In genomic region chr11:75529771-75530170, GRCm38 (mm10) we compare ENCODE assay signal across 12 mouse cellular contexts. TPM values are rescaled to one million over a fixed set of nuclear protein-coding genes. Genes with fewer than 3 reads are reported as not detected.
DNase-seq lines count a peak whose midpoint lies in the region; ATAC-seq and TF ChIP-seq lines count a peak whose summit lies in the region.
"Had no signal": no experiment of that assay in that cellular context is flagged by ENCODE, and none has a peak within 500 bp of the region (broad histone marks: within the 10 kb centered on the region; RNA-seq: fewer than 3 reads in every experiment).

No protein-coding gene starts in this region.

- no peak for ATAC-seq in forebrain, postnatal 0 days
- no peak for ATAC-seq in hindbrain, postnatal 0 days
- no peak for ATAC-seq in hindbrain, embryonic 16.5 days
- ATAC-seq in neural tube, embryonic 13.5 days (ENCODE audit: low read depth), result no peak

- 53% methylated on average over 4 of the region's 4 CpGs for WGBS in forebrain, postnatal 0 days
- 57% methylated on average over 4 of the region's 4 CpGs for WGBS in forebrain, embryonic 10.5 days
- 51% methylated on average over 4 of the region's 4 CpGs for WGBS in hindbrain, postnatal 0 days
- 53% methylated on average over 4 of the region's 4 CpGs for WGBS in hindbrain, embryonic 16.5 days
- WGBS in neural tube, embryonic 13.5 days, result 52% methylated on average over 4 of the region's 4 CpGs
- WGBS in small intestine, adult 2 months, result 31% methylated on average over 4 of the region's 4 CpGs
- WGBS in thymus, adult 2 months, result 94% methylated on average over 4 of the region's 4 CpGs

- H3K4me2 ChIP-seq in forebrain, postnatal 0 days (ENCODE audit: low read depth), result no peak overlapping the region
- H3K4me2 ChIP-seq in hindbrain, postnatal 0 days (ENCODE audit: low read depth, low read length), result no peak overlapping the region
- H3K4me2 ChIP-seq in hindbrain, embryonic 16.5 days (ENCODE audit: low read length), result no peak overlapping the region; the same call in 1 of the 2 replicates
- H3K4me2 ChIP-seq in neural tube, embryonic 13.5 days, result no peak overlapping the region

- H3K27me3 ChIP-seq in forebrain, postnatal 0 days (ENCODE audit: insufficient read depth, low read length), result no peaks in the 10 kb centered on the region
- H3K27me3 ChIP-seq in forebrain, embryonic 10.5 days (ENCODE audit: poor library complexity, severe bottlenecking), result peaks cover 14% of the 10 kb centered on the region
- H3K27me3 ChIP-seq in hindbrain, postnatal 0 days (ENCODE audit: insufficient read depth, low read length), result no peaks in the 10 kb centered on the region
- 0 out of 2 replicates have a peak, but pooled peaks cover 2% of the 10 kb centered on the region for H3K27me3 ChIP-seq in hindbrain, embryonic 16.5 days (replicated peaks; ENCODE audit: control insufficient read depth, insufficient read depth, low read length)
- no peaks in the 10 kb centered on the region for H3K27me3 ChIP-seq in neural tube, embryonic 13.5 days
- H3K27me3 ChIP-seq in small intestine, adult 2 months (ENCODE audit: control insufficient read depth, insufficient read depth, low read length), result no peaks in the 10 kb centered on the region
- H3K27me3 ChIP-seq in thymus, adult 2 months (ENCODE audit: control insufficient read depth, insufficient read depth, low read length), result no peaks in the 10 kb centered on the region
- H3K27me3 ChIP-seq: lung, embryonic 15.5 days had no signal

- H3K9ac ChIP-seq in forebrain, postnatal 0 days, result no peak overlapping the region
- no peak overlapping the region for H3K9ac ChIP-seq in hindbrain, postnatal 0 days (replicated peaks; ENCODE audit: low read length)
- H3K9ac ChIP-seq in hindbrain, embryonic 16.5 days (ENCODE audit: low read depth, low read length), result no peak overlapping the region
- H3K9ac ChIP-seq in neural tube, embryonic 13.5 days, result no peak overlapping the region

- no peak overlapping the region for H3K4me3 ChIP-seq in forebrain, postnatal 0 days (ENCODE audit: low read depth, low read length)
- no peak overlapping the region; the same call in 1 of the 2 replicates for H3K4me3 ChIP-seq in forebrain, embryonic 10.5 days
- H3K4me3 ChIP-seq in hindbrain, postnatal 0 days (ENCODE audit: low read length), result no peak overlapping the region
- H3K4me3 ChIP-seq in hindbrain, embryonic 16.5 days (ENCODE audit: low read length), result no peak overlapping the region
- no peak overlapping the region for H3K4me3 ChIP-seq in neural tube, embryonic 13.5 days
- H3K4me3 ChIP-seq in small intestine, adult 2 months (ENCODE audit: low read depth, low read length), result no peak overlapping the region
- H3K4me3 ChIP-seq in thymus, adult 2 months (ENCODE audit: control insufficient read depth, insufficient read depth, low read length), result no peak overlapping the region

- H3K36me3 ChIP-seq in forebrain, postnatal 0 days (ENCODE audit: insufficient read depth), result no peaks in the 10 kb centered on the region
- H3K36me3 ChIP-seq in forebrain, embryonic 10.5 days (replicated peaks), result no peaks in the 10 kb centered on the region
- H3K36me3 ChIP-seq in hindbrain, postnatal 0 days (ENCODE audit: insufficient read depth, low read length), result no peaks in the 10 kb centered on the region
- no peaks in the 10 kb centered on the region for H3K36me3 ChIP-seq in hindbrain, embryonic 16.5 days (ENCODE audit: control insufficient read depth, insufficient read depth, low read length)
- H3K36me3 ChIP-seq in neural tube, embryonic 13.5 days, result no peaks in the 10 kb centered on the region
- H3K36me3 ChIP-seq in small intestine, adult 2 months (ENCODE audit: control insufficient read depth, insufficient read depth, low read length), result 0 out of 2 replicates have a peak, but pooled peaks cover 3% of the 10 kb centered on the region
- no peaks in the 10 kb centered on the region for H3K36me3 ChIP-seq in thymus, adult 2 months (ENCODE audit: control insufficient read depth, insufficient read depth, low read length)
- H3K36me3 ChIP-seq: lung, embryonic 15.5 days had no signal

- DNase-seq in forebrain, postnatal 0 days, result no peak
- no peak for DNase-seq in forebrain, embryonic 10.5 days (ENCODE audit: extremely low spot score, low spot score)
- no peak for DNase-seq in hindbrain, postnatal 0 days (ENCODE audit: low spot score)
- DNase-seq in neural tube, embryonic 10.5 days (ENCODE audit: extremely low spot score, low spot score), result no peak
- no peak for DNase-seq in thymus, adult 2 months

- no peak for TF ChIP-seq CTCF in forebrain, postnatal 0 days (IDR thresholded peaks at IDR 0.05; ENCODE audit: low read depth)
- TF ChIP-seq CTCF in hindbrain, postnatal 0 days (IDR thresholded peaks at IDR 0.05; ENCODE audit: low read depth), result no peak
- TF ChIP-seq CTCF in small intestine, adult 2 months (IDR thresholded peaks at IDR 0.05; ENCODE audit: extremely low read depth, insufficient read length, insufficient replicate concordance, low read depth, low read length), result no peak
- no peak for TF ChIP-seq CTCF in thymus, adult 2 months (IDR thresholded peaks at IDR 0.05; ENCODE audit: borderline replicate concordance, control insufficient read depth, extremely low read depth, insufficient read depth, low read length, poor library complexity)

- H3K9me3 ChIP-seq in forebrain, postnatal 0 days (ENCODE audit: low read length), result no peaks in the 10 kb centered on the region
- no peaks in the 10 kb centered on the region for H3K9me3 ChIP-seq in forebrain, embryonic 10.5 days
- no peaks in the 10 kb centered on the region for H3K9me3 ChIP-seq in hindbrain, postnatal 0 days (ENCODE audit: low read length)
- H3K9me3 ChIP-seq in hindbrain, embryonic 16.5 days (ENCODE audit: control insufficient read depth, low read length), result no peaks in the 10 kb centered on the region
- no peaks in the 10 kb centered on the region for H3K9me3 ChIP-seq in neural tube, embryonic 13.5 days
- H3K9me3 ChIP-seq: lung, embryonic 15.5 days had no signal

- no peak for TF ChIP-seq POLR2A in small intestine, adult 2 months (IDR thresholded peaks at IDR 0.05; ENCODE audit: low read depth, low read length)
- TF ChIP-seq POLR2A in thymus, adult 2 months (IDR thresholded peaks at IDR 0.05; ENCODE audit: control insufficient read depth, extremely low read depth, insufficient read depth, low read length, poor library complexity), result no peak

- 0 out of 2 replicates have a peak overlapping the region, but pooled peaks have one; percentile 97 for H3K27ac ChIP-seq in forebrain, postnatal 0 days (ENCODE audit: low read depth, low read length)
- H3K27ac ChIP-seq in forebrain, embryonic 10.5 days, result no peak overlapping the region
- H3K27ac ChIP-seq in hindbrain, postnatal 0 days, result peak overlapping the region; percentile 99; the same call in 1 of the 2 replicates
- H3K27ac ChIP-seq in hindbrain, embryonic 16.5 days (ENCODE audit: low read depth, low read length), result no peak overlapping the region; the same call in 1 of the 2 replicates
- 0 out of 2 replicates have a peak overlapping the region, but pooled peaks have one; percentile 99 for H3K27ac ChIP-seq in neural tube, embryonic 13.5 days (replicated peaks)
- H3K27ac ChIP-seq in small intestine, adult 2 months (ENCODE audit: insufficient read depth, low read depth, low read length), result peak overlapping the region; percentile 58; the same call in 1 of the 2 replicates
- H3K27ac ChIP-seq in thymus, adult 2 months (ENCODE audit: control insufficient read depth, insufficient read depth, low read length), result no peak overlapping the region
- H3K27ac ChIP-seq: liver, embryonic 14.5 days; lung, embryonic 15.5 days had no signal

- peaks cover 8% of the 10 kb centered on the region; the same call in 1 of the 2 replicates for H3K4me1 ChIP-seq in forebrain, postnatal 0 days (ENCODE audit: insufficient read depth)
- H3K4me1 ChIP-seq in forebrain, embryonic 10.5 days, result peaks cover 28% of the 10 kb centered on the region
- 0 out of 2 replicates have a peak, but pooled peaks cover 3% of the 10 kb centered on the region for H3K4me1 ChIP-seq in hindbrain, postnatal 0 days (ENCODE audit: insufficient read depth, low read length)
- H3K4me1 ChIP-seq in hindbrain, embryonic 16.5 days (ENCODE audit: control insufficient read depth, insufficient read depth, low read depth, low read length), result peaks cover 17% of the 10 kb centered on the region
- H3K4me1 ChIP-seq in neural tube, embryonic 13.5 days (replicated peaks), result peaks cover 21% of the 10 kb centered on the region
- H3K4me1 ChIP-seq in small intestine, adult 2 months (ENCODE audit: control insufficient read depth, insufficient read depth, insufficient read length, low read length), result peaks cover 2% of the 10 kb centered on the region
- peaks cover 3% of the 10 kb centered on the region for H3K4me1 ChIP-seq in thymus, adult 2 months (replicated peaks; ENCODE audit: control insufficient read depth, insufficient read depth, low read length)

RNA-seq across cellular contexts. Expression of gene Slc43a2, which starts 1.7 kb away (rescaled TPM):
- total RNA-seq in forebrain, postnatal 0 days (2014; rRNA removed), result 16.5 and 24.0 TPM in 2 replicates
- 10.4 and 14.1 TPM in 2 replicates for polyA plus RNA-seq in forebrain, postnatal 0 days (2015; fragmentation: Nextera tagmentation; extraction: Ambion mirVana)
- 5.5 and 6.1 TPM in 2 replicates for polyA plus RNA-seq in forebrain, embryonic 10.5 days (2016; fragmentation: Nextera tagmentation; extraction: Ambion mirVana)
- 31.3 and 36.2 TPM in 2 replicates for total RNA-seq in hindbrain, postnatal 0 days (2014; rRNA removed)
- 17.2 and 17.8 TPM in 2 replicates for polyA plus RNA-seq in hindbrain, postnatal 0 days (2015; fragmentation: Nextera tagmentation; extraction: Ambion mirVana)
- polyA plus RNA-seq in hindbrain, embryonic 16.5 days (2015; fragmentation: Nextera tagmentation; extraction: Ambion mirVana), result 16.0 and 16.9 TPM in 2 replicates
- 17.5 and 20.4 TPM in 2 replicates for polyA plus RNA-seq in neural tube, embryonic 13.5 days (2015; fragmentation: Nextera tagmentation; extraction: Ambion mirVana)
- polyA plus RNA-seq in small intestine, adult 2 months (2012; rRNA removed), result 165 and 508 TPM in 2 replicates
- polyA plus RNA-seq in thymus, adult 2 months (2012; rRNA removed), result 207 and 214 TPM in 2 replicates

RNA-seq across cellular contexts. Expression of gene Scarf1, which starts 16.4 kb away (rescaled TPM):
- total RNA-seq in forebrain, postnatal 0 days (2014; rRNA removed), result 4.0 and 4.5 TPM in 2 replicates
- 3.1 and 3.5 TPM in 2 replicates for polyA plus RNA-seq in forebrain, postnatal 0 days (2015; fragmentation: Nextera tagmentation; extraction: Ambion mirVana)
- polyA plus RNA-seq in forebrain, embryonic 10.5 days (2016; fragmentation: Nextera tagmentation; extraction: Ambion mirVana), result 5.1 and 5.4 TPM in 2 replicates
- 3.3 and 3.7 TPM in 2 replicates for total RNA-seq in hindbrain, postnatal 0 days (2014; rRNA removed)
- polyA plus RNA-seq in hindbrain, postnatal 0 days (2015; fragmentation: Nextera tagmentation; extraction: Ambion mirVana), result 3.5 and 3.6 TPM in 2 replicates
- 4.2 and 4.6 TPM in 2 replicates for polyA plus RNA-seq in hindbrain, embryonic 16.5 days (2015; fragmentation: Nextera tagmentation; extraction: Ambion mirVana)
- polyA plus RNA-seq in neural tube, embryonic 13.5 days (2015; fragmentation: Nextera tagmentation; extraction: Ambion mirVana), result 4.7 TPM in 2 replicates
- polyA plus RNA-seq in small intestine, adult 2 months (2012; rRNA removed), result 9.4 and 12.3 TPM in 2 replicates
- polyA plus RNA-seq in thymus, adult 2 months (2012; rRNA removed), result 4.7 and 4.8 TPM in 2 replicates

RNA-seq across cellular contexts. Expression of gene Rilp, which starts 19.9 kb away (rescaled TPM):
- 0.67 and 1.6 TPM in 2 replicates for total RNA-seq in forebrain, postnatal 0 days (2014; rRNA removed)
- 2.9 and 4.9 TPM in 2 replicates for polyA plus RNA-seq in forebrain, postnatal 0 days (2015; fragmentation: Nextera tagmentation; extraction: Ambion mirVana)
- polyA plus RNA-seq in forebrain, embryonic 10.5 days (2016; fragmentation: Nextera tagmentation; extraction: Ambion mirVana), result 0.15 and 0.26 TPM in 2 replicates
- 3.9 and 6.6 TPM in 2 replicates for total RNA-seq in hindbrain, postnatal 0 days (2014; rRNA removed)
- 7.3 and 7.6 TPM in 2 replicates for polyA plus RNA-seq in hindbrain, postnatal 0 days (2015; fragmentation: Nextera tagmentation; extraction: Ambion mirVana)
- 2.9 and 4.2 TPM in 2 replicates for polyA plus RNA-seq in hindbrain, embryonic 16.5 days (2015; fragmentation: Nextera tagmentation; extraction: Ambion mirVana)
- 0.54 and 1.7 TPM in 2 replicates for polyA plus RNA-seq in neural tube, embryonic 13.5 days (2015; fragmentation: Nextera tagmentation; extraction: Ambion mirVana)
- polyA plus RNA-seq in small intestine, adult 2 months (2012; rRNA removed), result 8.0 and 15.0 TPM in 2 replicates
- 3.0 and 3.2 TPM in 2 replicates for polyA plus RNA-seq in thymus, adult 2 months (2012; rRNA removed)
- total RNA-seq: granulocyte monocyte progenitor cell, adult 5-6 weeks had no signal
- polyA plus RNA-seq: inflammation-experienced regulatory T-cells, adult 6 months had no signal

RNA-seq across cellular contexts. Expression of gene Prpf8, which starts 43.2 kb away (rescaled TPM):
- 89.0 and 120 TPM in 2 replicates for total RNA-seq in forebrain, postnatal 0 days (2014; rRNA removed)
- 25.6 and 27.9 TPM in 2 replicates for polyA plus RNA-seq in forebrain, postnatal 0 days (2015; fragmentation: Nextera tagmentation; extraction: Ambion mirVana)
- polyA plus RNA-seq in forebrain, embryonic 10.5 days (2016; fragmentation: Nextera tagmentation; extraction: Ambion mirVana), result 77.5 and 78.7 TPM in 2 replicates
- 118 and 126 TPM in 2 replicates for total RNA-seq in hindbrain, postnatal 0 days (2014; rRNA removed)
- 25.9 and 29.4 TPM in 2 replicates for polyA plus RNA-seq in hindbrain, postnatal 0 days (2015; fragmentation: Nextera tagmentation; extraction: Ambion mirVana)
- 38.8 and 41.9 TPM in 2 replicates for polyA plus RNA-seq in hindbrain, embryonic 16.5 days (2015; fragmentation: Nextera tagmentation; extraction: Ambion mirVana)
- 47.3 and 51.3 TPM in 2 replicates for polyA plus RNA-seq in neural tube, embryonic 13.5 days (2015; fragmentation: Nextera tagmentation; extraction: Ambion mirVana)
- polyA plus RNA-seq in small intestine, adult 2 months (2012; rRNA removed), result 23.4 and 44.2 TPM in 2 replicates
- 142 and 161 TPM in 2 replicates for polyA plus RNA-seq in thymus, adult 2 months (2012; rRNA removed)

RNA-seq across cellular contexts. Expression of gene Pitpna, which starts 58.1 kb away (rescaled TPM):
- total RNA-seq in forebrain, postnatal 0 days (2014; rRNA removed), result 83.0 and 95.7 TPM in 2 replicates
- polyA plus RNA-seq in forebrain, postnatal 0 days (2015; fragmentation: Nextera tagmentation; extraction: Ambion mirVana), result 85.8 and 101 TPM in 2 replicates
- 59.2 and 61.9 TPM in 2 replicates for polyA plus RNA-seq in forebrain, embryonic 10.5 days (2016; fragmentation: Nextera tagmentation; extraction: Ambion mirVana)
- total RNA-seq in hindbrain, postnatal 0 days (2014; rRNA removed), result 90.7 and 91.4 TPM in 2 replicates
- 95.9 and 109 TPM in 2 replicates for polyA plus RNA-seq in hindbrain, postnatal 0 days (2015; fragmentation: Nextera tagmentation; extraction: Ambion mirVana)
- polyA plus RNA-seq in hindbrain, embryonic 16.5 days (2015; fragmentation: Nextera tagmentation; extraction: Ambion mirVana), result 109 and 110 TPM in 2 replicates
- polyA plus RNA-seq in neural tube, embryonic 13.5 days (2015; fragmentation: Nextera tagmentation; extraction: Ambion mirVana), result 122 and 128 TPM in 2 replicates
- 88.0 and 185 TPM in 2 replicates for polyA plus RNA-seq in small intestine, adult 2 months (2012; rRNA removed)
- polyA plus RNA-seq in thymus, adult 2 months (2012; rRNA removed), result 99.7 and 108 TPM in 2 replicates

Comparison
In these comparisons a context has a peak if more than half of its experiments do, and no peak if none do; other contexts are left out.
1. H3K27ac ChIP-seq: peak in forebrain, postnatal 0 days (single experiment), hindbrain, postnatal 0 days (single experiment), neural tube, embryonic 13.5 days (single experiment) and small intestine, adult 2 months (single experiment); none in forebrain, embryonic 10.5 days (single experiment), hindbrain, embryonic 16.5 days (single experiment) and thymus, adult 2 months (single experiment).